Mouse (Mus musculus): ENCODE results near the gene Kpna2.

- TF ChIP-seq GATA1 (IDR thresholded peaks at IDR 0.05; ENCODE audit: low read length) (no peak), TAL1 (IDR thresholded peaks at IDR 0.05; ENCODE audit: low read length) (no peak)
Observed at GRCm38 (mm10) chr11:106969798-106970197, 29.5 kb downstream of the Kpna2 start.
